Mouse (Mus musculus) embryonic facial prominence, embryonic 11.5 days (tissue): ENCODE results near the gene Scmh1. TPM values are rescaled to one million over a fixed set of nuclear protein-coding genes. Genes with fewer than 3 reads are reported as not detected.
"Not testable (repeated sequence)": the region's sequence is repeated elsewhere in the genome, so short reads cannot be mapped to it uniquely, and the experiment has no call there.

Experiments
- ATAC-seq: fragments of 200-750 bp; cut with Nextera tagmentation; replicated peaks from 2 replicates; pipeline ENCODE4 v1.8.0; 2017; ENCODE audit warnings: low read depth; ENCODE audit not compliant: insufficient number of reproducible peaks, low FRiP score, low TSS enrichment
- DNase-seq: peaks from one replicate; pipeline ENCODE4 v3.0.0-alpha.2; 2015; ENCODE audit warnings: low spot score
- H3K27ac ChIP-seq: fragments of 300-500 bp; sonication (generic); replicated peaks from 2 replicates; pipeline ENCODE4 v1.5.1; 2014; ENCODE audit warnings: mild to moderate bottlenecking, low read depth, low read length, control low read depth
- H3K27me3 ChIP-seq: fragments of 300-500 bp; sonication (generic); 2 replicates; pipeline ENCODE4 v1.6.1; 2014; ENCODE audit warnings: mild to moderate bottlenecking, low read length, moderate library complexity, mixed read lengths; ENCODE audit not compliant: control insufficient read depth, insufficient read depth
- H3K36me3 ChIP-seq: fragments of 300-500 bp; sonication (generic); replicated peaks from 2 replicates; pipeline ENCODE4 v1.6.1; 2014; ENCODE audit warnings: low read depth, mild to moderate bottlenecking, low read length, moderate library complexity, mixed read lengths; ENCODE audit not compliant: control insufficient read depth, insufficient read depth
- H3K4me1 ChIP-seq: fragments of 300-500 bp; sonication (generic); 2 replicates; pipeline ENCODE4 v1.6.1; 2014; ENCODE audit warnings: low read length, mixed read lengths; ENCODE audit not compliant: control insufficient read depth, insufficient read depth
- H3K4me2 ChIP-seq: fragments of 300-500 bp; sonication (generic); 2 replicates; pipeline ENCODE4 v1.6.1; 2014; ENCODE audit warnings: low read depth, mild to moderate bottlenecking, control low read depth, low read length, moderate library complexity
- H3K4me3 ChIP-seq: fragments of 300-500 bp; sonication (generic); 2 replicates; pipeline ENCODE4 v1.5.1; 2014; ENCODE audit warnings: low read depth, low read length, control low read depth
- H3K9ac ChIP-seq: fragments of 300-500 bp; sonication (generic); replicated peaks from 2 replicates; pipeline ENCODE4 v1.6.1; 2014; ENCODE audit warnings: mild to moderate bottlenecking, control low read depth, low read length
- H3K9me3 ChIP-seq: fragments of 300-500 bp; sonication (generic); replicated peaks from 2 replicates; pipeline ENCODE4 v1.6.1; 2016; ENCODE audit warnings: mild to moderate bottlenecking, low read length, inconsistent platforms, mixed read lengths; ENCODE audit not compliant: control insufficient read depth
- WGBS: fragments of 180-500 bp; shearing (Covaris S2); extraction: QIAGEN DNeasy Blood & Tissue Kit; methylation state at CpG from one replicate; pipeline ENCODE4 v1.1.7; 2014; 5-methylcytosine and 5-hydroxymethylcytosine counted together
- polyA plus RNA-seq: library from polyadenylated mRNA; unstranded; fragments of >200 nt; fragmentation: Nextera tagmentation; extraction: Ambion mirVana; gene quantifications from 2 replicates; pipeline ENCODE4 v1.2.1, GENCODE M21; 2014

The Scmh1 gene
- polyA plus RNA-seq, 1 experiment from 2014 or later, result 27.2 TPM

DNA sequence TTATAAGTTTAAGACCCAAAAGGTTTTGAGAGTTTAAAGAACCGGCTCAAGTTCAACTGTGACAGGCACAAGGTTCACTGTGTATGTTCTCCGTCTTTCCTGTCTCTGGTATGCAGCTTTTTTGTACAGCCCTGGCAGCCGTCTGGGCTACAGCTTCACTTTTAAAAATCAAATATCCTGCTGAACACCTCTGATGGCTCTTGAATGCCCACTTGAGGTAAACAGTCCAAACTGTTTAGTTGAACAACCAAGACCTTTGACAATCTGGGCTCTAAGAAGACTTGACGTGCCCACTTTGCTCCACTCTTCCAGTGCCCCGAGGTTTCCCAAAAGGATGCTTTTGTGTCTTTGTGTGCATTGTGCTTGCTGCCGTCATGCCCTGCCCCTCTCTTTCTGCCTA lies 13.5 kb upstream of the Scmh1 start:
- Histone ChIP-seq H3K27me3 (no peaks in the 10 kb centered on the region), H3K4me1 (no peaks in the 10 kb centered on the region), H3K9ac (no peak overlapping the region), H3K4me3 (no peak overlapping the region), H3K9me3 (no peaks in the 10 kb centered on the region), H3K4me2 (no peak overlapping the region), H3K36me3 (no peaks in the 10 kb centered on the region), H3K27ac (no peak overlapping the region)
- ATAC-seq (no peak), DNase-seq (no peak)
- WGBS, result 73% methylated on average over 6 of the region's 6 CpGs

DNA sequence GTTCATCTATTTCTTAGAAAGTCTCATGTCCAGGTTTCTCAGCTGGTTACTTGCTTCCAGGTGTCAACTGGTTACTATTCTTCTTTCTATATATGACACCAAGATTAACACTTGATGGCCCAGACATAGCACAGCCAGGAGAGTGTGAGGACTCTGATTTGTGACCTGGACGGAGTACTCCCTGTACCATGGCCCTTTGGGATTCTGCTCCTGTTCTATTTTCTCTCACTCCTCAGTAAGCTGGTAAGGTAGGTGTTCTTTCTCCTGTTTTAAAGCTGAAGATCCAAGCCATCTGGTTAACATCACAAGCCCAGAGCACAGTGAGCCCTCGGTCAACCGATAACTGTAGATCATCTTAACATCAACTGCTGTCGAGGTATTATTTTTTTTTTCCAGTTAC lies 12.7 kb upstream of the Scmh1 start:
- ATAC-seq, result no peak
- WGBS, result 77% methylated on average over 4 of the region's 4 CpGs
- no peaks in the 10 kb centered on the region for H3K27me3 ChIP-seq

GRCm38 (mm10) chr4:120392748-120393147 lies 12.3 kb upstream of the Scmh1 start:
- no peak overlapping the region for H3K9ac ChIP-seq
- no peaks in the 10 kb centered on the region for H3K4me1 ChIP-seq
- H3K27me3 ChIP-seq, result no peaks in the 10 kb centered on the region
- H3K4me2 ChIP-seq, result no peak overlapping the region
- WGBS, result 60% methylated on average over 3 of the region's 3 CpGs
- H3K9me3 ChIP-seq, result no peaks in the 10 kb centered on the region
- DNase-seq (no peak), ATAC-seq (no peak)
- no peak overlapping the region for H3K4me3 ChIP-seq
- no peaks in the 10 kb centered on the region for H3K36me3 ChIP-seq
- H3K27ac ChIP-seq, result no peak overlapping the region

More for the DNA sequence above, 12.7 kb upstream of the Scmh1 start:
- no peak for DNase-seq
- Histone ChIP-seq H3K36me3 (no peaks in the 10 kb centered on the region), H3K9me3 (no peaks in the 10 kb centered on the region), H3K4me1 (no peaks in the 10 kb centered on the region), H3K4me3 (no peak overlapping the region), H3K9ac (no peak overlapping the region), H3K27ac (no peak overlapping the region), H3K4me2 (no peak overlapping the region)

DNA sequence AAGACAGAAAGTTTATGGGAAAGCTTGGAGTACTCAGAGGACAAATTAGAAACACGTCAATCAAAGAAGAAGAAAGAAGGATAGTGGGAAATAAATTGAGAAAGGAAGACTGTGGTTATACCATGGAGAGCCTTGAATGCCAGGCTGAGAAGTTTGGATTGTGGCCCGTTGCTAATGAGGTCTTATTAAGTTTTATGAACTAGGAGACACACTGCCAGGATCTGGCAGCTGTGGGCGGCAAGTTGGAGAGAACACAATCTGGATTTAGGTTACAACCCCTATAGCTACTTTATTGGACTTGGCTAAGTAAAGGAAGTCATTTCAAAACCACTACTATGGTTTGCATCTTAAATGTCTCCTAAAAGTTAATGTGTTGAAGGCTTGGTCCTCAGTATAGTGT lies 4.8 kb upstream of the Scmh1 start:
- Histone ChIP-seq H3K4me3 (no peak overlapping the region), H3K36me3 (no peaks in the 10 kb centered on the region), H3K27me3 (no peaks in the 10 kb centered on the region), H3K9me3 (no peaks in the 10 kb centered on the region), H3K9ac (no peak overlapping the region), H3K4me2 (no peak overlapping the region), H3K4me1 (no peaks in the 10 kb centered on the region), H3K27ac (no peak overlapping the region)
- no peak for ATAC-seq
- WGBS, result 81% methylated on average over 3 of the region's 3 CpGs
- DNase-seq, result no peak

- ATAC-seq, H3K9ac ChIP-seq, H3K27me3 ChIP-seq, H3K4me1 ChIP-seq, H3K27ac ChIP-seq, DNase-seq, H3K4me3 ChIP-seq, H3K4me2 ChIP-seq, H3K9me3 ChIP-seq, H3K36me3 ChIP-seq: not testable (repeated sequence)
Measured at GRCm38 (mm10) chr4:120402105-120402504, 3.0 kb upstream of the Scmh1 start.

GRCm38 (mm10) chr4:120404247-120404646 lies 834 bp upstream of the Scmh1 start:
- Histone ChIP-seq H3K9me3 (no peaks in the 10 kb centered on the region), H3K9ac (no peak overlapping the region), H3K4me1 (no peaks in the 10 kb centered on the region), H3K27ac (no peak overlapping the region), H3K27me3 (no peaks in the 10 kb centered on the region), H3K4me2 (no peak overlapping the region), H3K4me3 (no peak overlapping the region), H3K36me3 (no peaks in the 10 kb centered on the region)
- DNase-seq (no peak), ATAC-seq (no peak)

GRCm38 (mm10) chr4:120404778-120405143 lies 320 bp upstream of the Scmh1 start:
- H3K36me3 ChIP-seq, result no peaks in the 10 kb centered on the region
- ATAC-seq (no peak), DNase-seq (no peak)
- peak overlapping the region; percentile 28; the same call in 1 of the 2 replicates for H3K4me2 ChIP-seq
- H3K27me3 ChIP-seq, result no peaks in the 10 kb centered on the region
- WGBS, result 12% methylated on average over 19 of the region's 21 CpGs
- H3K4me1 ChIP-seq, result no peaks in the 10 kb centered on the region
- H3K27ac ChIP-seq, result no peak overlapping the region
- peak overlapping the region; percentile 95 for H3K4me3 ChIP-seq
- peak overlapping the region; percentile 41 for H3K9ac ChIP-seq
- no peaks in the 10 kb centered on the region for H3K9me3 ChIP-seq

GRCm38 (mm10) chr4:120405806-120406638 lies 941 bp downstream of the Scmh1 start:
- peak overlapping the region; percentile 95 for H3K4me3 ChIP-seq
- DNase-seq (peak; percentile 48), ATAC-seq (peak; percentile 25; the same call in 1 of the 2 replicates)
- 4% methylated on average over 25 of the region's 25 CpGs for WGBS
- no peaks in the 10 kb centered on the region for H3K9me3 ChIP-seq
- H3K9ac ChIP-seq, result peak overlapping the region; percentile 97
- H3K27me3 ChIP-seq, result no peaks in the 10 kb centered on the region
- H3K27ac ChIP-seq, result peak overlapping the region; percentile 78
- H3K4me2 ChIP-seq, result peak overlapping the region; percentile 67
- no peaks in the 10 kb centered on the region for H3K4me1 ChIP-seq
- no peaks in the 10 kb centered on the region for H3K36me3 ChIP-seq
